Mouse (Mus musculus) liver, embryonic 14.5 days (tissue): ENCODE data around the gene Sgms1. TPM values are rescaled to one million over a fixed set of nuclear protein-coding genes. Genes with fewer than 3 reads are reported as not detected.
"Not testable (repeated sequence)": the region's sequence is repeated elsewhere in the genome, so short reads cannot be mapped to it uniquely, and the experiment has no call there.

ENCODE experiments used
- ATAC-seq: fragments of 200-750 bp; cut with Nextera tagmentation; 2 replicates; pipeline ENCODE4 v1.8.0; 2017; ENCODE audit warnings: moderate number of reproducible peaks, mild to moderate bottlenecking, moderate library complexity; ENCODE audit not compliant: insufficient read depth
- DNase-seq, 3 experiments: peaks; one replicate each; pipeline ENCODE4 v3.0.0-alpha.2; 2012 to 2013; ENCODE audit warnings: low read depth in 3 of 3, low spot score in 3 of 3
- H3K27ac ChIP-seq: fragments of 300-500 bp; sonication (generic); 2 replicates; pipeline ENCODE4 v1.5.1; 2014; ENCODE audit warnings: moderate library complexity, mild to moderate bottlenecking, control low read depth, inconsistent platforms
- H3K27me3 ChIP-seq: fragments of 300-500 bp; sonication (generic); 2 replicates; pipeline ENCODE4 v1.6.1; 2014; ENCODE audit warnings: mild to moderate bottlenecking, low read length, moderate library complexity; ENCODE audit not compliant: control insufficient read depth, insufficient read depth
- H3K36me3 ChIP-seq: fragments of 300-500 bp; sonication (generic); replicated peaks from 2 replicates; pipeline ENCODE4 v1.6.1; 2014; ENCODE audit warnings: low read depth; ENCODE audit not compliant: control insufficient read depth, insufficient read depth
- H3K4me1 ChIP-seq, 2 experiments: fragments of 200-500 bp in 1 of 2; fragments of 300-500 bp in 1 of 2; sonication (generic) in 1 of 2; replicated peaks; 2 replicates each; pipeline ENCODE4 v1.6.1; 2012 to 2014; ENCODE audit warnings: antibody characterized with exemption in 1 of 2, inconsistent platforms in 1 of 2, low read length in 1 of 2; ENCODE audit not compliant: control insufficient read depth in 2 of 2, insufficient read depth in 2 of 2
- H3K4me2 ChIP-seq: fragments of 300-500 bp; sonication (generic); 2 replicates; pipeline ENCODE4 v1.6.1; 2014; ENCODE audit warnings: low read depth, mild to moderate bottlenecking, control low read depth, moderate library complexity
- H3K4me3 ChIP-seq, 2 experiments: fragments of 200-500 bp in 1 of 2; fragments of 300-500 bp in 1 of 2; sonication (generic) in 1 of 2; 2 replicates each; pipeline ENCODE4 v1.5.1; 2012 to 2014; ENCODE audit warnings: low read depth in 2 of 2, low read length in 2 of 2, mild to moderate bottlenecking in 2 of 2, control low read depth in 1 of 2, inconsistent platforms in 1 of 2, moderate library complexity in 1 of 2; ENCODE audit not compliant: insufficient read depth in 1 of 2
- H3K9ac ChIP-seq: fragments of 300-500 bp; sonication (generic); replicated peaks from 2 replicates; pipeline ENCODE4 v1.6.1; 2014; ENCODE audit warnings: mild to moderate bottlenecking, control low read depth, moderate library complexity
- H3K9me3 ChIP-seq: fragments of 300-500 bp; sonication (generic); 2 replicates; pipeline ENCODE4 v1.6.1; 2016; ENCODE audit warnings: low read length, mixed read lengths; ENCODE audit not compliant: control insufficient read depth
- CTCF ChIP-seq: IDR thresholded peaks from 2 replicates; pipeline ENCODE4 v1.5.1; 2016; ENCODE audit warnings: antibody characterized with exemption, low read depth, control low read depth
- EP300 ChIP-seq: IDR thresholded peaks from 2 replicates; pipeline ENCODE4 v1.6.1; 2016; ENCODE audit warnings: antibody characterized with exemption, low read depth
- WGBS: fragments of 180-500 bp; shearing (Covaris S2); extraction: QIAGEN DNeasy Blood & Tissue Kit; methylation state at CpG from one replicate; pipeline ENCODE4 v1.1.7; 2014; ENCODE audit not compliant: insufficient replicate concordance; 5-methylcytosine and 5-hydroxymethylcytosine counted together
- polyA plus RNA-seq, 2 experiments: library from polyadenylated mRNA; depleted of rRNA in 1 of 2; stranded (reverse) in 1 of 2; unstranded in 1 of 2; fragments of >200 nt; fragmentation: Nextera tagmentation in 1 of 2; extraction: Ambion mirVana in 1 of 2; gene quantifications; 2 replicates each; pipeline versions ENCODE4 v1.2.1 to v1.2.3; 2012 to 2014

Sgms1 gene
- polyA plus RNA-seq, 2 experiments, result 17.3 to 19.2 TPM

DNA sequence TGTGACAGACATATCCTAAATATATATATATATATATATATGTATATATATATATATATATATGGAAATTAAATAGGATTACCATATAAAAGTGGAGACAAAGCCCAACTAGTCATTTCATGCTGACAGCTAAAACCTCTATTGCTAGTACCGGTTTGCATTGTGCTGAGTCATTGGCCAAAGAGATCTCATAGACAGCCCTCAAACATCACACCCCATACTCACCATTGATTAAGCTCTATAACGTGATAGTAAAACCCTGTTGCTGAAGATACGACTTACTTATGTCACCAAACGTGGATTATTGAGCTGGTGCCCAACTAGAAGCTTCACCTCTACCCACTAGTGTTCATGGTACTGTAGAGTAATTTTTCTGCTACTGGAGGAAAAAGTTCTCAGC lies 298.7 kb downstream of the Sgms1 start:
- WGBS, result 45% methylated on average over 4 of the region's 4 CpGs

DNA sequence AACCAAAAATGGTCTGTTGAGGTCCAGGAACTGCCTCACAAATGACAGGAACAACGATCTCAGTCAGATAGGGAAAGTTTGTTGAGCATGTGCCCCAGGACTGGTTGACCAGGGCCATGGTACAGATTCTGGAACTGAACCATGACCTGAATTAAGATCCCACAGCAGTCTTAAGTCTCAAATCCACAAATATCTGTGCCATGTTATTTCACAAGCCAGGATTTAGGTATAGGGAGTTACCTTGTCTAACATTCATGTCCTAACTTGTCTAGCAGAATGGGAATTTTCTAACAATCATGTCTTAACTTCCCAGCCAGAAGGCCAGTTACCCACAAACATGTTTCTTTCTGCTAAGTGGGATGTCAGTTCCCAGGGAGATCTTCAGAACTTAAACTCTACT lies 300.9 kb downstream of the Sgms1 start:
- TF ChIP-seq CTCF (no peak), EP300 (no peak)
- H3K4me1 ChIP-seq, result no peaks in the 10 kb centered on the region
- ATAC-seq (no peak), DNase-seq (no peak)
- no peaks in the 10 kb centered on the region for H3K27me3 ChIP-seq
- no peak overlapping the region for H3K27ac ChIP-seq
- H3K9ac ChIP-seq, result no peak overlapping the region
- no peak overlapping the region for H3K4me3 ChIP-seq
- WGBS, result 49% methylated on average over 1 of the region's 1 CpGs
- H3K36me3 ChIP-seq, result no peaks in the 10 kb centered on the region
- no peak overlapping the region for H3K4me2 ChIP-seq
- H3K9me3 ChIP-seq, result no peaks in the 10 kb centered on the region

More for the DNA sequence above, 298.7 kb downstream of the Sgms1 start:
- ATAC-seq, result no peak
- no peaks in the 10 kb centered on the region for H3K27me3 ChIP-seq
- no peaks in the 10 kb centered on the region for H3K9me3 ChIP-seq
- no peaks in the 10 kb centered on the region for H3K4me1 ChIP-seq
- H3K36me3 ChIP-seq, result no peaks in the 10 kb centered on the region
- H3K27ac ChIP-seq, result no peak overlapping the region
- no peak overlapping the region for H3K9ac ChIP-seq
- no peak overlapping the region for H3K4me2 ChIP-seq
- H3K4me3 ChIP-seq, result no peak overlapping the region
- TF ChIP-seq CTCF, result no peak
- no peak for TF ChIP-seq EP300
- no peak for DNase-seq

DNA sequence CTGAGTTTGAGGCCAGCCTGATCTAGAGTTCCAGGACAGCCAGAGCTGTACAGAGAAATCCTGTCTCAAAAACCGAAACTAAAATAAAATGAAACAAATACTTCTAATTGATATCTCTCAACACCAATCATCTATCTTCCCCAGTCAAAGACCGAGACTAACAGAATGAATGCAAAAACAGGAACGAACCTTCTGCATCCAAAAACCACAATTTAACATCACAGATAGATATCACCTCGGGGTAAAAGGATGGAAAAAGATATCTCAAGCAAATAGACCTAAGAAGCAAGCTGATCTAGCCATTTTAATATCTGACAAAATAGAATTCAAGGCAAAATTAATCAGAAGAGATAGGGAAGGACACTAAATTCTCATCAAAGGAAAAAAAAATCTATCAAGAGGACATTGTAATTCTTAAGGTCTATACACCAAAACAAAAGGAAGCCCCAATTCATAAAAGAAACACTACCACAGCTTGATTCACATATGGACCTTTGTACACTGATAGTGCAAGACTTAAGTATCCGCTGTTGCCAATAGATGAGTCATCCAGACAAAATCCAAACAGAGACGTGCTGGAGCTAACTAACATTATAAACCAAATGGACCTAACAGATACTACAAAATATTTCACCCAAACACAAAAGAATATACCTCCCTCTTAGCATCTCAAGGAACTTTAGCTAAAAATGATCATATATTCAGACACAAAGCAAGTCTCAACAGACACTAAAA lies 301.6 kb downstream of the Sgms1 start:
- no peak overlapping the region for H3K27ac ChIP-seq
- TF ChIP-seq EP300 (no peak), CTCF (no peak)
- H3K4me2 ChIP-seq, result no peak overlapping the region
- no peak overlapping the region for H3K4me3 ChIP-seq
- DNase-seq (no peak), ATAC-seq (no peak)
- 48% methylated on average over 6 of the region's 6 CpGs for WGBS
- no peaks in the 10 kb centered on the region for H3K27me3 ChIP-seq
- H3K9ac ChIP-seq, result no peak overlapping the region
- no peaks in the 10 kb centered on the region for H3K9me3 ChIP-seq
- H3K36me3 ChIP-seq, result no peaks in the 10 kb centered on the region
- no peaks in the 10 kb centered on the region for H3K4me1 ChIP-seq

DNA sequence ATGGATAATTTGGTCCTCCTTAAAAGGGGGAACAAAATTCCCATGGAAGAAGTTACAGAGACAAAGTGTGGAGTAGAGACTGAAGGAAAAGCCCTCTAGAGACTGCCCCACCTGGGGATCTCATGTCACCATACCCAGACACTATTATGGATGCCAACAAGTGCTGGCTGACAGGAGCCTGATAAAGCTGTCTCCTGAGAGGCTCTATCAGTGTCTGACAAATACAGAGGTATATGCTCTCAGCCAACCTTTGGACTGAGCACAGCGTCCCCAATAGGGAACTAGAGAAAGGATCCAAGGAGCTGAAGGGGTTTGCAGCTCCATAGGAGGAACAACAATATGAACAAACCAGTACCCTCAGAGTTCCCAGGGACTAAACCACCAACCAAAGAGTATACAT lies 304.7 kb downstream of the Sgms1 start:
- H3K27me3 ChIP-seq, H3K4me1 ChIP-seq, ATAC-seq, H3K9me3 ChIP-seq, H3K9ac ChIP-seq, H3K27ac ChIP-seq, H3K36me3 ChIP-seq, H3K4me3 ChIP-seq, H3K4me2 ChIP-seq, DNase-seq: not testable (repeated sequence)
- 52% methylated on average over 1 of the region's 1 CpGs for WGBS

Other genes with a start within 250 kb of the Sgms1 start
- 18.6 and 30.9 TPM in 2 replicates for gene Rpl9-ps6, start 76.9 kb upstream of the Sgms1 start, polyA plus RNA-seq (2012; rRNA removed)
- 89.1 and 90.4 TPM in 2 replicates for gene Rpl9-ps6, start 76.9 kb upstream of the Sgms1 start, polyA plus RNA-seq (2014; fragmentation: Nextera tagmentation; extraction: Ambion mirVana)
- 35.9 and 36.6 TPM in 2 replicates for gene Minpp1, start 96.1 kb upstream of the Sgms1 start, polyA plus RNA-seq (2012; rRNA removed)
- gene Minpp1, start 96.1 kb upstream of the Sgms1 start, polyA plus RNA-seq (2014; fragmentation: Nextera tagmentation; extraction: Ambion mirVana), result 75.4 and 86.0 TPM in 2 replicates
- 2.2 and 3.1 TPM in 2 replicates for gene Papss2, start 206.1 kb upstream of the Sgms1 start, polyA plus RNA-seq (2012; rRNA removed)
- gene Papss2, start 206.1 kb upstream of the Sgms1 start, polyA plus RNA-seq (2014; fragmentation: Nextera tagmentation; extraction: Ambion mirVana), result 4.3 and 4.7 TPM in 2 replicates